Mouse (Mus musculus) heart, adult 11 months (tissue): ENCODE data around the gene Fam214a.

ENCODE experiments used
- DNase-seq: peaks from one replicate; pipeline ENCODE4 v3.0.0; 2022

Gene Fam214a

GRCm38 (mm10) chr9:74982193-74982592 lies 29.5 kb downstream of the Fam214a start:
- peak; percentile 55 for DNase-seq

- peak; percentile 64 for DNase-seq
Observed at GRCm38 (mm10) chr9:74982722-74983121, 30.0 kb downstream of the Fam214a start.

GRCm38 (mm10) chr9:74985173-74985715 lies 32.6 kb downstream of the Fam214a start:
- DNase-seq, result peak; percentile 90

GRCm38 (mm10) chr9:74985770-74986169 lies 33.1 kb downstream of the Fam214a start:
- no peak for DNase-seq

- peak; percentile 93 for DNase-seq
Observed at GRCm38 (mm10) chr9:74988893-74989460, 36.3 kb downstream of the Fam214a start.

GRCm38 (mm10) chr9:74989990-74990389 lies 37.3 kb downstream of the Fam214a start:
- DNase-seq, result peak; percentile 94

GRCm38 (mm10) chr9:74994611-74995257 lies 42.0 kb downstream of the Fam214a start:
- peak; percentile 84 for DNase-seq

- DNase-seq, result peak; percentile 74
Observed at GRCm38 (mm10) chr9:74996349-74996748, 43.7 kb downstream of the Fam214a start.

- peak; percentile 73 for DNase-seq
Observed at GRCm38 (mm10) chr9:74997976-74998375, 45.3 kb downstream of the Fam214a start.

- peak; percentile 90 for DNase-seq
Observed at GRCm38 (mm10) chr9:75001006-75001405, 48.3 kb downstream of the Fam214a start.

- DNase-seq, result peak; percentile 97
Observed at GRCm38 (mm10) chr9:75001611-75002204, 49.0 kb downstream of the Fam214a start.

GRCm38 (mm10) chr9:75002262-75002661 lies 49.6 kb downstream of the Fam214a start:
- DNase-seq, result peak; percentile 90

GRCm38 (mm10) chr9:75004203-75004602 lies 51.5 kb downstream of the Fam214a start:
- DNase-seq, result peak; percentile 91

- DNase-seq, result no peak
Observed at GRCm38 (mm10) chr9:75016591-75016990, 63.9 kb downstream of the Fam214a start.

- no peak for DNase-seq
Observed at GRCm38 (mm10) chr9:75019181-75019580, 66.5 kb downstream of the Fam214a start.

- DNase-seq, result no peak
Observed at GRCm38 (mm10) chr9:75019592-75019991, 66.9 kb downstream of the Fam214a start.

- DNase-seq, result peak; percentile 79
Observed at GRCm38 (mm10) chr9:75020561-75020960, 67.9 kb downstream of the Fam214a start.

- no peak for DNase-seq
Observed at GRCm38 (mm10) chr9:75022546-75022945, 69.9 kb downstream of the Fam214a start.

- DNase-seq, result peak; percentile 46
Observed at GRCm38 (mm10) chr9:75023150-75023894, 70.6 kb downstream of the Fam214a start.

GRCm38 (mm10) chr9:75024089-75024488 lies 71.4 kb downstream of the Fam214a start:
- DNase-seq, result peak; percentile 87

- peak; percentile 44 for DNase-seq
Observed at GRCm38 (mm10) chr9:75025689-75026088, 73.0 kb downstream of the Fam214a start.

GRCm38 (mm10) chr9:75032408-75032807 lies 79.7 kb downstream of the Fam214a start:
- DNase-seq, result peak; percentile 64

- no peak for DNase-seq
Observed at GRCm38 (mm10) chr9:75033141-75033540, 80.5 kb downstream of the Fam214a start.
